9 mouse cellular contexts compared by ENCODE assay signal in the genomic region with DNA sequence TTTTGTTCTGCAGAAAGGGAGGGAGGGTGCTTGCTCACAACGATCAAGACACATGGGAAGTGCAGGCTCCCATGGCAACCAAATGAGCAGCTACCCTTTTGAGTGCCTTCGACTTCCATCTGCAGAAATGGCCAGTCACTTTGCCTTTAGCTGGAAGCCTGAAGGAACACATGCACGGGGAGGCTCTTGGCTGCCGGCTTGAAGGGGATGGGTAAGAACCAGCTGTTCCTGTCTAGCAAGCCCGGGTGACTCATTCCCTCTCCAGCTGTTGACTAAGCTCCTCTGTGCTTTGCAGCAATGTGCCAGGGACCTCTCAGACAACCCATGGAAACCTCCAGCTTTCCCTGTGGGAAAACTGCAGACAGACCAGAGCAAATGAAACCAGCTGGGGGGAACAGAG. TPM values are rescaled to one million over a fixed set of nuclear protein-coding genes. Genes with fewer than 3 reads are reported as not detected.
DNase-seq lines count a peak whose midpoint lies in the region; ATAC-seq lines count a peak whose summit lies in the region.
"Had no signal": no experiment of that assay in that cellular context is flagged by ENCODE, and none has a peak within 500 bp of the region (broad histone marks: within the 10 kb centered on the region; RNA-seq: fewer than 3 reads in every experiment).

No protein-coding gene starts in this region.

- H3K4me1 ChIP-seq in heart, embryonic 11.5 days (ENCODE audit: control insufficient read depth, insufficient read depth, low read length), result peaks cover 38% of the 10 kb centered on the region
- H3K4me1 ChIP-seq in heart, embryonic 15.5 days (replicated peaks), result peaks cover 48% of the 10 kb centered on the region

- H3K27me3 ChIP-seq in heart, embryonic 11.5 days (ENCODE audit: control insufficient read depth, insufficient read depth, low read length), result no peaks in the 10 kb centered on the region
- H3K27me3 ChIP-seq in heart, embryonic 15.5 days, result no peaks in the 10 kb centered on the region

- no peak overlapping the region for H3K27ac ChIP-seq in heart, embryonic 11.5 days (ENCODE audit: low read depth, low read length)
- peak overlapping the region; percentile 53; the same call in 1 of the 2 replicates for H3K27ac ChIP-seq in heart, embryonic 15.5 days

- peak; percentile 99 for DNase-seq in heart, adult 11 months
- DNase-seq in fibroblast of lung, adult 2 months (ENCODE audit: low read depth), result peak; percentile 96
- DNase-seq in layer of hippocampus, adult 18-20 months (ENCODE audit: low spot score in 2 of 2), result peak; percentile 68 to 79
- DNase-seq in lung, postnatal 25 days (ENCODE audit: low spot score), result peak; percentile 92
- peak; percentile 90 for DNase-seq in urinary bladder, postnatal 14 days (ENCODE audit: low spot score)
- no peak for DNase-seq in thymus, adult 18-20 months

- 60% methylated on average over 5 of the region's 5 CpGs for WGBS in heart, embryonic 11.5 days (ENCODE audit: insufficient replicate concordance)
- 36% methylated on average over 5 of the region's 5 CpGs for WGBS in heart, embryonic 15.5 days

- no peak overlapping the region for H3K9ac ChIP-seq in heart, embryonic 11.5 days (ENCODE audit: low read depth, low read length)
- no peak overlapping the region for H3K9ac ChIP-seq in heart, embryonic 15.5 days

- H3K36me3 ChIP-seq in heart, embryonic 11.5 days (ENCODE audit: control insufficient read depth, insufficient read depth, low read length), result 0 out of 2 replicates have a peak, but pooled peaks cover 4% of the 10 kb centered on the region
- 0 out of 2 replicates have a peak, but pooled peaks cover 6% of the 10 kb centered on the region for H3K36me3 ChIP-seq in heart, embryonic 15.5 days

- H3K4me3 ChIP-seq in heart, embryonic 11.5 days (ENCODE audit: low read depth, low read length), result no peak overlapping the region
- no peak overlapping the region for H3K4me3 ChIP-seq in heart, embryonic 15.5 days

- ATAC-seq in heart, embryonic 11.5 days (replicated peaks; ENCODE audit: insufficient number of reproducible peaks, low FRiP score, low TSS enrichment), result no peak
- peak; percentile 21; the same call in 1 of the 2 replicates for ATAC-seq in heart, embryonic 15.5 days (replicated peaks; ENCODE audit: insufficient number of reproducible peaks, insufficient read depth, low FRiP score, low read depth)

- H3K9me3 ChIP-seq in heart, embryonic 11.5 days (replicated peaks; ENCODE audit: control insufficient read depth, low read length), result no peaks in the 10 kb centered on the region
- no peaks in the 10 kb centered on the region for H3K9me3 ChIP-seq in heart, embryonic 15.5 days (replicated peaks)

- no peak overlapping the region for H3K4me2 ChIP-seq in heart, embryonic 11.5 days
- no peak overlapping the region for H3K4me2 ChIP-seq in heart, embryonic 15.5 days

RNA-seq across cellular contexts. Expression of a gene that starts 24.8 kb away (rescaled TPM):
- 49.4 and 53.4 TPM in 2 replicates for polyA plus RNA-seq in heart, embryonic 11.5 days (2014; fragmentation: Nextera tagmentation; extraction: Ambion mirVana)
- polyA plus RNA-seq in heart, embryonic 15.5 days (2015; fragmentation: Nextera tagmentation; extraction: Ambion mirVana), result 39.1 and 47.8 TPM in 2 replicates
- total RNA-seq in layer of hippocampus, adult 18-20 months (2021), result 100 to 1,000 TPM; 166 to 172 TPM

RNA-seq across cellular contexts. Expression of a gene that starts 24.9 kb away (rescaled TPM):
- 135 and 141 TPM in 2 replicates for polyA plus RNA-seq in heart, embryonic 11.5 days (2014; fragmentation: Nextera tagmentation; extraction: Ambion mirVana)
- 64.8 and 89.4 TPM in 2 replicates for polyA plus RNA-seq in heart, embryonic 15.5 days (2015; fragmentation: Nextera tagmentation; extraction: Ambion mirVana)
- total RNA-seq in layer of hippocampus, adult 18-20 months (2021), result 10 to 100 TPM; 68.9 to 69.0 TPM

RNA-seq across cellular contexts. Expression of a gene that starts 56.7 kb away (rescaled TPM):
- 0.76 and 1.0 TPM in 2 replicates for polyA plus RNA-seq in heart, embryonic 11.5 days (2014; fragmentation: Nextera tagmentation; extraction: Ambion mirVana)
- polyA plus RNA-seq in heart, embryonic 15.5 days (2015; fragmentation: Nextera tagmentation; extraction: Ambion mirVana), result 0.47 and 0.61 TPM in 2 replicates
- total RNA-seq in layer of hippocampus, adult 18-20 months (2021), result 10 to 100 TPM; 17.3 to 20.4 TPM
- total RNA-seq: liver, adult 2 months had no signal
- polyA plus RNA-seq: liver, adult 2 months had no signal

Comparison
In these comparisons a context has a peak if more than half of its experiments do, and no peak if none do; other contexts are left out.
1. DNase-seq: peak in heart, adult 11 months (single experiment), fibroblast of lung, adult 2 months (single experiment), layer of hippocampus, adult 18-20 months (2 of 2), lung, postnatal 25 days (single experiment) and urinary bladder, postnatal 14 days (single experiment); none in thymus, adult 18-20 months (0 of 2).